Mouse (Mus musculus) MEL (cell line): ENCODE measurements around the gene Hs3st3b1. TPM values are rescaled to one million over a fixed set of nuclear protein-coding genes. Genes with fewer than 3 reads are reported as not detected.

Experiments used
- DNase-seq: peaks from one replicate; pipeline ENCODE4 v3.0.0; 2011; ENCODE audit warnings: low read depth, low spot score
- H3K27ac ChIP-seq: 2 replicates; pipeline ENCODE4 v1.5.1; 2012; ENCODE audit warnings: low read depth, mild to moderate bottlenecking, control low read depth, low read length, moderate library complexity; ENCODE audit not compliant: control insufficient read depth
- H3K27me3 ChIP-seq, 2 experiments: fragments of 150-350 bp in 1 of 2; sonication (generic) in 1 of 2; 2 replicates each; pipeline ENCODE4 v1.6.1; 2012; ENCODE audit warnings: low read length in 2 of 2, mild to moderate bottlenecking in 2 of 2, improper control_type of control experiment in 1 of 2, moderate library complexity in 1 of 2; ENCODE audit not compliant: insufficient read depth in 2 of 2, control insufficient read depth in 1 of 2
- H3K36me3 ChIP-seq, 2 experiments: 2 replicates each; pipeline ENCODE4 v1.6.1; 2012 to 2014; ENCODE audit warnings: low read length in 2 of 2, improper control_type of control experiment in 1 of 2, inconsistent platforms in 1 of 2, mild to moderate bottlenecking in 1 of 2; ENCODE audit not compliant: insufficient read depth in 2 of 2, control insufficient read depth in 1 of 2
- H3K4me1 ChIP-seq, 2 experiments: fragments of 150-350 bp in 1 of 2; sonication (generic) in 1 of 2; 2 replicates each; pipeline ENCODE4 v1.6.1; 2012; ENCODE audit warnings: low read length in 2 of 2, improper control_type of control experiment in 1 of 2, mild to moderate bottlenecking in 1 of 2; ENCODE audit not compliant: insufficient read depth in 2 of 2, control insufficient read depth in 1 of 2
- H3K4me3 ChIP-seq, 2 experiments: fragments of 150-350 bp in 1 of 2; sonication (generic) in 1 of 2; 2 replicates each; pipeline ENCODE4 v1.5.1; 2012; ENCODE audit warnings: low read depth in 2 of 2, low read length in 2 of 2, mild to moderate bottlenecking in 2 of 2, moderate library complexity in 2 of 2, control low read depth in 1 of 2, improper control_type of control experiment in 1 of 2; ENCODE audit not compliant: control insufficient read depth in 1 of 2, insufficient read depth in 1 of 2
- H3K79me2 ChIP-seq: 2 replicates; pipeline ENCODE4 v1.6.1; 2012; ENCODE audit warnings: mild to moderate bottlenecking, low read length, moderate library complexity; ENCODE audit not compliant: control insufficient read depth, poor library complexity, insufficient read depth
- H3K9ac ChIP-seq: 2 replicates; pipeline ENCODE4 v1.6.1; 2012; ENCODE audit warnings: low read depth, mild to moderate bottlenecking, control low read depth, low read length, moderate library complexity; ENCODE audit not compliant: control insufficient read depth, poor library complexity, severe bottlenecking
- H3K9me3 ChIP-seq: fragments of 150-350 bp; sonication (generic); replicated peaks from 2 replicates; pipeline ENCODE4 v1.6.1; 2012; ENCODE audit warnings: mild to moderate bottlenecking, low read length, improper control_type of control experiment, moderate library complexity; ENCODE audit not compliant: insufficient read depth
- BHLHE40 ChIP-seq: IDR thresholded peaks from 2 replicates; pipeline ENCODE4 v1.6.1; 2012; ENCODE audit warnings: low read depth, mild to moderate bottlenecking, inconsistent platforms, low read length, improper control_type of control experiment, borderline replicate concordance
- CHD2 ChIP-seq: IDR thresholded peaks from 2 replicates; pipeline ENCODE4 v1.6.1; 2011; ENCODE audit warnings: low read length, improper control_type of control experiment
- GABPA ChIP-seq: IDR thresholded peaks from 2 replicates; pipeline ENCODE4 v1.6.1; 2012; ENCODE audit warnings: low read depth, mild to moderate bottlenecking, inconsistent platforms, low read length, improper control_type of control experiment, moderate library complexity
- GATA1 ChIP-seq: IDR thresholded peaks from 2 replicates; pipeline ENCODE4 v1.6.1; 2011; ENCODE audit warnings: low read depth, low read length, improper control_type of control experiment
- JUND ChIP-seq: IDR thresholded peaks from 2 replicates; pipeline ENCODE4 v1.6.1; 2011; ENCODE audit warnings: low read depth, mild to moderate bottlenecking, improper control_type of control experiment, low read length
- MAX ChIP-seq: IDR thresholded peaks from 2 replicates; pipeline ENCODE4 v1.6.1; 2011; ENCODE audit warnings: low read length, improper control_type of control experiment
- MYB ChIP-seq: IDR thresholded peaks from 2 replicates; pipeline ENCODE4 v1.6.1; 2011; ENCODE audit warnings: mild to moderate bottlenecking, low read depth, low read length, improper control_type of control experiment
- MYC ChIP-seq: IDR thresholded peaks from 2 replicates; pipeline ENCODE4 v1.6.1; 2011; ENCODE audit warnings: low read depth, mild to moderate bottlenecking, low read length, improper control_type of control experiment, moderate library complexity
- NELFE ChIP-seq: IDR thresholded peaks from 2 replicates; pipeline ENCODE4 v1.6.1; 2011; ENCODE audit warnings: low read depth, low read length, improper control_type of control experiment
- RAD21 ChIP-seq: IDR thresholded peaks from 2 replicates; pipeline ENCODE4 v1.6.1; 2011; ENCODE audit warnings: mild to moderate bottlenecking, low read depth, low read length, improper control_type of control experiment
- RCOR1 ChIP-seq: IDR thresholded peaks from 2 replicates; pipeline ENCODE4 v1.6.1; 2012; ENCODE audit warnings: low read depth, mild to moderate bottlenecking, inconsistent platforms, low read length, improper control_type of control experiment
- SMC3 ChIP-seq: IDR thresholded peaks from 2 replicates; pipeline ENCODE4 v1.6.1; 2011; ENCODE audit warnings: low read depth, low read length, improper control_type of control experiment
- UBTF ChIP-seq: IDR thresholded peaks from 2 replicates; pipeline ENCODE4 v1.6.1; 2012; ENCODE audit warnings: low read depth, mild to moderate bottlenecking, inconsistent platforms, low read length, improper control_type of control experiment, moderate library complexity, borderline replicate concordance; ENCODE audit not compliant: insufficient read depth
- USF1 ChIP-seq: IDR thresholded peaks from 2 replicates; pipeline ENCODE4 v1.6.1; 2014; ENCODE audit warnings: low read depth, mild to moderate bottlenecking, inconsistent platforms, low read length, improper control_type of control experiment, moderate library complexity
- USF2 ChIP-seq, 2 experiments: IDR thresholded peaks; 2 replicates each; pipeline ENCODE4 v1.6.1; 2011 to 2012; ENCODE audit warnings: improper control_type of control experiment in 2 of 2, low read length in 2 of 2, borderline replicate concordance in 1 of 2, inconsistent platforms in 1 of 2, low read depth in 1 of 2, mild to moderate bottlenecking in 1 of 2; ENCODE audit not compliant: insufficient read depth in 1 of 2
- polyA plus RNA-seq, 2 experiments: library from polyadenylated mRNA; stranded (reverse) in 1 of 2; unstranded in 1 of 2; fragments of >175 nt in 1 of 2; fragments of >200 nt in 1 of 2; gene quantifications; 2 replicates each; pipeline versions ENCODE4 v1.2.1 to v1.2.4; 2012; ENCODE audit warnings: low replicate concordance in 2 of 2, low read depth in 1 of 2; ENCODE audit not compliant: insufficient read length in 2 of 2, insufficient read depth in 1 of 2, missing spikeins in 1 of 2
- total RNA-seq: library from RNA; depleted of rRNA; stranded (reverse); fragments of 300-350 nt; gene quantifications from 2 replicates; pipeline ENCODE4 v1.2.3, GENCODE M21; 2012

Gene Hs3st3b1
- total and polyA plus RNA-seq, 3 experiments: not detected

GRCm38 (mm10) chr11:63883385-63883784 is 38.7 kb downstream of the Hs3st3b1 start:
- H3K9ac ChIP-seq: no peak overlapping the region
- TF ChIP-seq NELFE (no peak), MYC (no peak), MAX (no peak), BHLHE40 (no peak)
- TF ChIP-seq, all 39 proteins: peak for 0
- no peaks in the 10 kb centered on the region; a peak in 1 of 4 replicates for H3K27me3 ChIP-seq
- H3K4me3 ChIP-seq: no peak overlapping the region
- no peaks in the 10 kb centered on the region for H3K9me3 ChIP-seq
- no peaks in the 10 kb centered on the region for H3K36me3 ChIP-seq
- H3K4me1 ChIP-seq: no peaks in the 10 kb centered on the region
- H3K79me2 ChIP-seq: no peaks in the 10 kb centered on the region
- DNase-seq: no peak
- H3K27ac ChIP-seq: no peak overlapping the region

- Histone ChIP-seq H3K4me1 (no peaks in the 10 kb centered on the region), H3K9ac (no peak overlapping the region), H3K79me2 (no peaks in the 10 kb centered on the region), H3K27ac (no peak overlapping the region), H3K27me3 (no peaks in the 10 kb centered on the region; a peak in 1 of 4 replicates), H3K4me3 (no peak overlapping the region), H3K9me3 (no peaks in the 10 kb centered on the region), H3K36me3 (no peaks in the 10 kb centered on the region)
- TF ChIP-seq MAX: no peak
- no peak for TF ChIP-seq UBTF
- TF ChIP-seq CHD2: no peak
- no peak for TF ChIP-seq JUND
- no peak for DNase-seq
Observed at GRCm38 (mm10) chr11:63880296-63880695, 41.8 kb downstream of the Hs3st3b1 start.

GRCm38 (mm10) chr11:63879261-63879660 is 42.8 kb downstream of the Hs3st3b1 start:
- no peaks in the 10 kb centered on the region for H3K36me3 ChIP-seq
- no peaks in the 10 kb centered on the region for H3K4me1 ChIP-seq
- DNase-seq: no peak
- no peak overlapping the region for H3K9ac ChIP-seq
- H3K79me2 ChIP-seq: no peaks in the 10 kb centered on the region
- no peaks in the 10 kb centered on the region for H3K9me3 ChIP-seq
- H3K27me3 ChIP-seq: no peaks in the 10 kb centered on the region
- TF ChIP-seq GABPA (no peak), USF1 (no peak), USF2 (IDR thresholded peaks at IDR 0.05; ENCODE audit: borderline replicate concordance in 1 of 2, insufficient read depth in 1 of 2, low read depth in 1 of 2, low read length in 2 of 2) (no peak), RAD21 (no peak), RCOR1 (no peak), MYB (no peak), SMC3 (no peak), GATA1 (no peak)
- no peak overlapping the region for H3K27ac ChIP-seq
- H3K4me3 ChIP-seq: no peak overlapping the region
